Mouse (Mus musculus) bone marrow, adult 2 months (tissue): ENCODE measurements at regions not wholly inside any gene's neighbourhood (a gene's known extent, or its start where the extent isn't known, plus 50 kb on each side); places are given as distances from the start of the nearest gene placed in this dataset.

Experiments
- CTCF ChIP-seq: fragments of 200-500 bp; IDR thresholded peaks from 2 replicates; pipeline ENCODE4 v1.5.1; 2011; ENCODE audit warnings: low read length, control low read depth; ENCODE audit not compliant: control insufficient read depth, insufficient read depth
- POLR2A ChIP-seq: fragments of 200-500 bp; IDR thresholded peaks from 2 replicates; pipeline ENCODE4 v1.6.1; 2011; ENCODE audit warnings: low read depth, mild to moderate bottlenecking, control low read depth, low read length, borderline replicate concordance; ENCODE audit not compliant: control insufficient read depth

- TF ChIP-seq CTCF (no peak), POLR2A (no peak)
Observed at GRCm38 (mm10) chr14:79878285-79879019, 105.4 kb upstream of the Olfm4 start.
